Mouse (Mus musculus) lung, adult 2 months (tissue): Measurements from ENCODE around the gene Olfr1394. TPM values are rescaled to one million over a fixed set of nuclear protein-coding genes. Genes with fewer than 3 reads are reported as not detected.
"Not testable (repeated sequence)": the region's sequence is repeated elsewhere in the genome, so short reads cannot be mapped to it uniquely, and the experiment has no call there.

ENCODE experiments used
- DNase-seq: peaks from one replicate; pipeline ENCODE4 v3.0.0; 2022
- H3K4me1 ChIP-seq: fragments of 200-500 bp; 2 replicates; pipeline ENCODE4 v1.6.1; 2011; ENCODE audit warnings: low read length; ENCODE audit not compliant: control insufficient read depth, insufficient read depth
- H3K4me3 ChIP-seq: fragments of 200-500 bp; replicated peaks from 2 replicates; pipeline ENCODE3; 2011; ENCODE audit warnings: low read depth, mild to moderate bottlenecking, control low read depth, low read length; ENCODE audit errors: extremely low read depth
- CTCF ChIP-seq: fragments of 200-500 bp; IDR thresholded peaks from 2 replicates; pipeline ENCODE4 v1.5.1; 2011; ENCODE audit warnings: mild to moderate bottlenecking, low read length, control low read depth; ENCODE audit not compliant: insufficient read depth
- POLR2A ChIP-seq: fragments of 200-500 bp; IDR thresholded peaks from 2 replicates; pipeline ENCODE4 v1.6.1; 2011; ENCODE audit warnings: low read depth, mild to moderate bottlenecking, control low read depth, low read length, borderline replicate concordance; ENCODE audit errors: extremely low read depth
- WGBS: fragments of 180-500 bp; shearing (Covaris S2); methylation state at CpG from one replicate; pipeline ENCODE4 v1.1.7; 2018; 5-methylcytosine and 5-hydroxymethylcytosine counted together
- polyA plus RNA-seq: library from polyadenylated mRNA; depleted of rRNA; stranded (reverse); fragments of >200 nt; gene quantifications from 2 replicates; pipeline ENCODE4 v1.2.3, GENCODE M21; 2012

Olfr1394 gene
- polyA plus RNA-seq, 1 experiment = not detected

DNA sequence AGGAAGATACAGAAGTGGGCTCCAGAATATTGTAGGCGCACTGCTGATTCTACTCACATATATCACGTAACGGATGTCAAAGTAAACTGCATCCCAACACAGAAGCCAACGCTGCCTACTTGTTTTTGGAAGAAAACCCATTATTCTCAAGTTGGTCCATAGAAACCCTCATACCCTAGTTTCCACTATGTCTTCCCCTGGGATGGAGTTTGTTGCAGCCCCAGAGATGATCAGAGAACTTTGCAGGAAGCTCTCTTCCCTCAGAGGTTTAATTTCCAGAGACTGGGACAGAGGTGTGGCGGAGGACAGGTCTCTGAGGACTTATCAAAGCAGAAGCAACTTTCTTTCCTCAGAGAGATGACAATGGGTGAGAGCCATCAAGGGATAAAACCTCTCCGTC lies 12.2 kb upstream of the Olfr1394 start, which contains the start of gene Olfr1395:
TSS of gene Olfr1395 (plus strand) at position 301 of the 400 bp plus-strand sequence.
- Histone ChIP-seq H3K4me1 (no peaks in the 10 kb centered on the region), H3K4me3 (no peak within 1 kb of the TSS)
- no peak for DNase-seq
- WGBS = 88% methylated on average over 6 of the region's 6 CpGs
- TF ChIP-seq POLR2A (no peak), CTCF (no peak)

DNA sequence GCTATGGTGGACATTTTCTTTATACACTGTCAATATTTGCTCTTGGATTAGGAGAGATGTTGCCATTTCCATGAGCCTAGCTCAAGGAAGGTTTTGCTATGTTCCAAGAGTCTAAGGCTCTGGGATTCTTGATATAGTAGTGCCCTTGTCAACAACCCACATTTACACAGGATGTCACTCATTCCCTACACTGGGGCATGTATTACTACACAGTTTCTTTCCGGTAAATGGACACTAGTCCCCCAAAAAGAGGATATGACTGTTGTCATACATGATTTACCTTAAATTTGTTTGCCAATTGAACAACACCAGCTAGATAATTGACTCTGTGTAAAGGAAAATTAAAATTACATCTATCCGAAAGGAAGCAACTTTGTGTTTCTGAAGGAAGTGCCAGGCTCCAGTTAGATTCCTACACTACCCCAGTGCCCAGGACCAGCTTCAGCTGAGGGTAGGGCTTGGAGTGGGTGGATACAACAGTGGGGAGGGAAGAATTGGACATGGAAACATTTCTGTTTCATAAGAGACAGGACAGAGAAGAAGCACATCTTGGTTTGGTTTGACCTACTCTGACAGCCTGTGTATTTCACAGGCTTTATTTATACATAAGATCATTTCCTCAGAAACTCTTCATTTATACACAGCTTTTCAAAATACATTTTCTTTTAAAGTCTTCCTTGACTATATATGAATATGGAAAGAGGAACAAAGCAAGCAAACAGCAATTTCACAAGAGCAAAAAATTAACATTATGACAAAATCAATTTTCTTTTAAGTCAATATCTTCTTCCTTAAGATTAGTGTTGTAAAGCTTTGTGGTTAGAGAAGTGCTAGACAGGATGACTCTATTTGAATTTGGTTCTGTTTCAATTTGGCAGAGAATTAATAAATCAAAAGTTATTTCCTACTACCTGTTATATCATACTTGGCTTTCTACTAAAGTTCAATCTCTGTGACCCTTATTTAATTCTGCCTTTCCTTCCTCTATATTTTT lies 2.9 kb downstream of the Olfr1394 start:
- Histone ChIP-seq H3K4me3 (no peak overlapping the region), H3K4me1 (no peaks in the 10 kb centered on the region)
- TF ChIP-seq POLR2A (no peak), CTCF (no peak)
- WGBS = 68% methylated on average over 2 of the region's 2 CpGs
- DNase-seq = no peak

DNA sequence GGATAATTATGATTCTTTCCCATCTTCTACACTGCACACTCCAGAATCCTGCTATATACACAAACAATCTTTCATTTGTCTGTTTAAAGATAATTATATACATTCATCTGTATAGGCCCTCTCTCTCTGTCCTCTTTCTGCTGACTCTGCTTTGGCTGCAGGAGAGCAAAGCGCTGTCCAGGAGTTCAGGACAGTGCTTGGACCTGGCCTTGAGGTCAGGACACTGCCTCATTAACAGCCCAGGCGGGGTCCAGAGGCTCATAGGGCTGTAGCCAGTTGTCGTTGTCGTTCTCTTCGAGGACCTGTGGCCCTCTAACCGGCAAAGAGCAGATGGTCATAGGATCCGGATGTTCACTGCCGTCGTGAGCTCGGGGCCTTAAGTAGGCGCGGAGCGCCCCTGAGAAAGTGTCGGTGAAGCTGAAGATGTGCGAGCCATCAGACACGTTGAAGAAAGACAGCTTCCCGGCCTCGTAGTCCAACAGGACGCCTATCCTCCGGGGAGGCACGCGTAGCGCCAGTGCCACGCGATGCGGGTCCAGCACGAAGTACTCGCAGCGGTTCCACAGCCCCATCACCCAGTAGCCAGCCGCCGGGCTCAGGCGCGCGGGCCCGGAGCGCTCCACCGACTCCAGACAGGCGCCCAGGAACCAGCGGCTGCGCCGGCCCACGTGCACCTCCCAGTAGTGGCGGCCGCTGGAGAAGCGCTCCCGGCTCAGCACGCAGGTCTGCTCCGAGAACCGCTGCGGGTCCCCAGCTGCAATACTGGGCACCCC lies 14.8 kb downstream of the Olfr1394 start:
- WGBS = 11% methylated on average over 50 of the region's 50 CpGs
- no peak for DNase-seq
- no peaks in the 10 kb centered on the region; the same call in 1 of the 2 replicates for H3K4me1 ChIP-seq
- TF ChIP-seq POLR2A (no peak), CTCF (no peak)
- H3K4me3 ChIP-seq = no peak overlapping the region

DNA sequence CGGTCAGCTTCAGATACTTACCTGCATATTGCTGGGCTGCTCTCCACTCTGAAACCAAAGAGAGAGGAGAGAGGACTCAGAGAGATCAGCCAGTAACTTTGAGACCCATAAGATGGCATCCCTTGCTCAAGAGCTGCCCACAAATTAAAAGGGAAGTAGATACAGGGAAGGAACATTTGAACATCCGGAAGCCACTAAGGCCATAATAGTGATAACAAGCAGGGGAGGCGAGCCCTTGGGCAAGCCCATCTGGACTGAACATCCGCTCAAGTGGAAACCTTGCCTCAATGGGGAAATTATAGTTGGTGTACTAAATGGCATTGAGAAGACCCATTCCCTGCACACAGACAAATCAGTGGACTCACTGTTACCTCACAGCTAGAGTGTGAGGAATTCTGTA lies 16.4 kb downstream of the Olfr1394 start:
- DNase-seq = no peak
- Histone ChIP-seq H3K4me3 (no peak overlapping the region), H3K4me1 (no peaks in the 10 kb centered on the region; the same call in 1 of the 2 replicates)
- 87% methylated on average over 4 of the region's 4 CpGs for WGBS
- no peak for TF ChIP-seq CTCF
- no peak for TF ChIP-seq POLR2A

DNA sequence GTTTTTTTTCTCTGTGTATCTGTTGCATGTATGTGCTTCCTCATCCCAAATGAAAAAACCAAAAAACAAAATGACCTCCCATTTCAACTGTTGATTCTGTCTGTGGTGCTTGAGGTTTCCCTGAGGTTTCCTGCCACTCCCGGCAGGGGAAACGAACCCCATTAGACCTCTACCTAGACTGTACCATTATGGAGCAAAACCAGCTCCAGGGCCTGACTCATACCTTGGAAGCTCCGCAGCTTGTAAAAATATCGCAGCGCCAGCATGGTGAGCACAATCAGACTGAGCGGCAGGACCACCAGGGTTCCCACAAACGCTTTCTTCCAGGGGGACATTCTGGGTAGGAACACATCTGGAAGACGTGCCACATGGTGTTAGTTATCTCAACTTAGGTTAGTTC lies 21.2 kb downstream of the Olfr1394 start:
- no peak overlapping the region for H3K4me3 ChIP-seq
- no peaks in the 10 kb centered on the region; the same call in 1 of the 2 replicates for H3K4me1 ChIP-seq
- DNase-seq = no peak
- TF ChIP-seq CTCF (no peak), POLR2A (no peak)
- 80% methylated on average over 8 of the region's 8 CpGs for WGBS

DNA sequence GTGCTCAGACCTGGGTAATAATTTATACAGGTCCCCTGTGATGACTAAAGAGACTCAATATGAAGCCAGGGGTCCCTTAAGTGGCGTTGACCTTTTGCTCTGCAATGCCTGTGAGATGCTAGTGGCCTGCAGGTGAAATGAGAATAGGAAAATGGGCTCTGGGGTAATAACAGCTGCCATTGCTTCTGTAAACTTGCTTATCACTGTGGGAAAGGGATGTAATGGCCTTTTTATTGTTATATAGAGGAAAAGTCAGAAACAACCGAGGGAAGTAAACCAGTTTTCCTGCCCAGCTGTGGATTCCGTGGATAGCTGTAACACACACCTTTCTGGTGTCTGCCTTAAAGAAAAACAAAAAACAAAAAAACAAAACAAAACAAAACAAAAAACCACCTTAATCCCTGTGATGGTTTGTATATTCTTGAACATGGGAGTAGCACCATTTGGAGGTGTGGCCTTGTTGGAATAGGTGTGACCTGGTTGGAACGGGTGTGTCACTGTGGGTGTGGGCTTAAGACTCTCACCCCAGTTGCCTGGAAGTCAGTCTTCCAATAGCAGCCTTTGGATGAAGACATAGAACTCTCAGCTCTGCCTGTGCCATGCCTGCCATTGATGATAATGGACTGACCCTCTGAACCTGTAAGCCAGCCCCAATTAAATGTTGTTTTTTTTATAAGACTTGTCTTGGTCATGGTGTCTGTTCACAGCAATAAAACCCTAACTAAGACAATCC lies 22.0 kb downstream of the Olfr1394 start:
- H3K4me3 ChIP-seq, H3K4me1 ChIP-seq, DNase-seq: not testable (repeated sequence)
- WGBS = 69% methylated on average over 4 of the region's 4 CpGs

DNA sequence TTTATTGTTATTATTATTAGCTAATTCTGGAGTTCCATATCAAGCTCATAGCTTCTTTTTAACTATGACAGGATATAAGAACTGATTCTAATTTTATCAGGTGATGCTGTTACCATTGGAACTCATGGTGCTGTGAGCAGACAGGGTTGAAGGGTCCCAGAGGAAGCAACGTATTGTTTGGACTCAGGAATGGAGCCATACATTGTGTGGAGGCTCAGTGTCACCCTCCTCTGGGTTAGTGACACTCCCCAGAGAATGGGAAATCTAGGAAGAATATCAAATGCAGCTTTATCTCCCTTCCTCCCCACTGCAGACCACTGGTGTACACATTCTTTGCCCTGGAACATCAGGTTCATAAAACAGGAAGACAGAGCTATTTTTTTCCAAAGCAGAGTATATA lies 29.0 kb downstream of the Olfr1394 start:
- no peak for DNase-seq
- H3K4me3 ChIP-seq = no peak overlapping the region
- no peaks in the 10 kb centered on the region for H3K4me1 ChIP-seq
- WGBS = 55% methylated on average over 1 of the region's 1 CpGs
- TF ChIP-seq POLR2A = no peak
- TF ChIP-seq CTCF = no peak

DNA sequence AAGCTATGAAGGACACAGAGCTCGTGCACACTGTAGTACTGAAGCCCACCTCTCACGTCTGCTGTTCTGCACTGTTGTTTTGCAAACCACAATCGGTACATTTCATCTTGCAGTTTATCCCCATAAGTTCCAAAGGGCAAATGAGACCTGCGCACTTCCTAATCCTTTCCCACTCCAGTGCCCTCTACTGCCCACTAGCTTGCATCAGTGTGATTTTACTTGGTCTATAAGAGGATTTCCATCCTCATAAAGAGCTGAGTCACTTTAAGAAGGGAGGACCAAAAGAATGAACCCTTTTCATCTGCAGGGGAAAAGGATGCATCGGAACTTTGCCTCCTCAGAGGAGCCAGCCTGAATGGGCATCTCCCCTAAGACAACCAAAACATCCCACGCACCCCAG lies 32.3 kb downstream of the Olfr1394 start:
- no peak for DNase-seq
- WGBS = 76% methylated on average over 6 of the region's 6 CpGs
- Histone ChIP-seq H3K4me3 (no peak overlapping the region), H3K4me1 (no peaks in the 10 kb centered on the region)
- TF ChIP-seq POLR2A (no peak), CTCF (no peak)

DNA sequence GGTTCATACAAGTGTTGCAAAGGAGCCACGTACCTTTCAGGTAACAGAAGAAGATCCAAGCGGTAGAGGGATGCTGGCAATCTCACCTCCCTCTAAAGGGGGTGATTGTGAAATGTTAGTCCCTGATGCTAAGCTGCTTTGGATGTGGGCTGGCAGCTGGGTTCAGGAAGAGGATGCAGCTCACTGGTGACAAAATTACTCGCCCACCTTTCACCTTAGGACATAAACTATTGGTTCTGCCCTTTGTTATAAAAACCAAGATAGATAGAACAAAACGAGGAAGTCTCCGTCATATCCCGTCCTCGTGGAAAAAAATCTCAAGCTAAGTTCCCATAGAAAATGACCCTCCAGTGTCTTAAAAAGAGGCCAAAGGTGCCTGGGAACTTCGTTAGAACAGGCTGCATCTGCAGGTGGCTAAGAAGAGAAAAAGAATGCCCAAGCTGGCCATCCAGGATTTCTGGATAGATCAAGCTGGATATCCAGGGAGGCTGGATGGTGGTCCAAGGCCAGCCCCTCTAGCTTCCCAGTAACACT lies 32.8 kb downstream of the Olfr1394 start, which contains the start of gene Btnl9:
TSS of gene Btnl9 (minus strand) at position 205 of the 534 bp plus-strand sequence.
- no peak within 1 kb of the TSS for H3K4me3 ChIP-seq
- 48% methylated on average over 8 of the region's 8 CpGs for WGBS
- DNase-seq = no peak
- TF ChIP-seq CTCF (no peak), POLR2A (no peak)
- no peaks in the 10 kb centered on the region for H3K4me1 ChIP-seq
